Mouse (Mus musculus): ENCODE data around the gene Olfr541.
"Not testable (repeated sequence)": the region's sequence is repeated elsewhere in the genome, so short reads cannot be mapped to it uniquely, and the experiment has no call there.

The Olfr541 gene

DNA sequence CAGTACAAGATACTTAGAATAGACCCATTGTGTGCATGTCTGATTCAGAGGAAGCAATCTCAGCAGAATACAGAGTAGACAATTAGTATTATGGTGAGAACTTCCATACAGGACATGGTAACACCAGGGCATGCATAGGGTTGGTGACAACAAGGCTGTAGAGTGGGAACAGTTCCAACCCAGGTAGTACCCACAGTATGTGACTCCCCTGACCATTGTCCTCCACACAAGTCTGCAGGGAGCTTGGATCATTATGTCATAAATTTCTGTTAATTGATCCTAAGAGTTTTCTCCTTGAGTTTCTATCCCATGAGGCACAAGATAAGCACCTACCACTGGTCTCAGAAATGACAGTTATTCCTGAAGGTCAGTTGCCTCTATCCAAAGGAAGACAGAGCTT, at the start of gene Olfr541:
Gene Olfr541, plus strand, starts transcription at position 301 of the 400 bp plus-strand sequence.
- DNase-seq (ENCODE audit: low read depth, low spot score), result no peak

DNA sequence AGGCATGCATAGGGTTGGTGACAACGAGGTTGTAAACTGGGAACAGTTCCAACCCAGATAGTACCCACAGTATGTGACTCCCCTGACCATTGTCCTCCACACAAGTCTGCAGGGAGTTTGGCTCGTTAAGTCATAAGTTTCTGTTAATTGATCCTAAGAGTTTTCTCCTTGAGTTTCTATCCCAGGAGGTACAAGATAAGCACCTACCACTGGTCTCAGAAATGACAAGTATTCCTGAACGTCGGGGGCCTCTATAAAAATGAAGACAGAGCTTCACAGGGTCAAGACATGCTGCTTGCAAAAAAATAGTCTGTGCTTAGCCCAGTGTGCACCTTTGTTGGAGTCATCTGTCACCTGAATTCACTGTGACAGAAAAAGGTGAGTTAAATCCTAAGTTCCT, 37.4 kb upstream of the Olfr541 start, which contains the start of gene Olfr539:
Gene Olfr539, plus strand, starts transcription at position 301 of the 400 bp plus-strand sequence.
- DNase-seq (ENCODE audit: low read depth, low spot score), result no peak

- DNase-seq (ENCODE audit: low read depth, low spot score), result not testable (repeated sequence)
Observed at GRCm38 (mm10) chr7:140670693-140671092, 26.4 kb upstream of the Olfr541 start.

DNA sequence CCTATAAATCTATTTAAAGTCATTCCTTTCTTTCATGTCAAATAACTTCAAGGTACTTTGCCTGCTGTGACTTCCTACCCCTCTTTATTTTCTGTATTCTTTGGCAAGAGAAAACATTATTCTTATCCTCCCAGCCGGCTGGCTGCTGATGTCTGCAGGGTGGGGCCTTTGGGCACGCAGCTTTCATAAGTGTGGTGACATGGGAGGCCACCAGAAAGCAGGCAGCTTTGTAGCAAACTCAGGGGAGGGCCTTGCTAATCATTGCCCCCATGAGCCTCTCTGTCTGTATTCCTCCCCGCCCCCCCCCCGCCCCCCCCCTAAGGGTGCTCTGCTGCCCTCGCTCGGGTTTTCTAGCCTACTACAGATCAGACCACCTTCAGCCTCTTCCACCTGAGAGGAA, 21.2 kb upstream of the Olfr541 start:
- DNase-seq (ENCODE audit: low read depth, low spot score), result no peak

DNA sequence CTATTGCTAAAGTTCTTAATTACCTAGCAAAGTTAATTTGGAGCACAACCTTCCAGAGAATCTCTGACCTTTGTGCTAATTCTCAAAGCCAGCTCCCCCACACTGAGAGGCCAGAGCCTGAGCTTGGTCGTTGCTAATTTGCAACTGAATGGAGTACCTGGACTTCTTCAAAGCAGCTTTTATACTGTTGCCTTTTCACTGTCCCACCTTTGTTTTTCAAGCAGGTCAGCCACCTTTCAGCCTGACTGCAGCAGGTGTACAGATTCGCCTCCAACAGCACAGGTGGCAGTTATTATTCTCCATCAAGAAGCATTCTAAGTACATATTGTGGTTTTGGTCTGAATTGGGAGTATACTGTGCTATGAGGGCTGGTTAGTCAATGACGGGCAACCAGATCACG, 17.5 kb upstream of the Olfr541 start:
- not testable (repeated sequence) for DNase-seq (ENCODE audit: low read depth, low spot score)

- no peak for DNase-seq (ENCODE audit: low read depth, low spot score)
Observed at GRCm38 (mm10) chr7:140681651-140682050, 15.4 kb upstream of the Olfr541 start, which contains the start of gene Olfr45. Olfr45 (plus strand) TSS chr7:140681951.

DNA sequence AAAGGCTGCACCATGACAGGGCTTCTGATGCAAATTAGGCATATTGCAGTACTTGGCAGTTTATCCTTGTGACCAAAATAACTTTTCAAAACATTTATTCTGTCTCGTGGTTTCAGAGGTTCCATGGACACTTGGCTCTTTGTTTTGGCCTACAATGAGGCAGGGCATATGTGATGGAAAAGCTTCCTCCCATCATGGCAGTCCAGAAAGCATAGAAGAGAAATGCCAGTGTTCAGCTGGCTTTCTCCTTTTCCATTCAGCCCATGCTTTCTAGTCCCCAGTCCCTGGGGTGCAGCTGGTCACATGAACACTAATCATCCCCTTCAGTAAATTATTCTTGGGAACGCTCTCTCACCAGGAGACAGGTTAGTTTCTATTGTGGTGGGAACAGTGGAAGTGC, 9.3 kb downstream of the Olfr541 start:
- DNase-seq (ENCODE audit: low read depth, low spot score), result no peak

GRCm38 (mm10) chr7:140707536-140708284, 10.6 kb downstream of the Olfr541 start:
- DNase-seq (ENCODE audit: low read depth, low spot score), result no peak

GRCm38 (mm10) chr7:140717155-140718055, 20.3 kb downstream of the Olfr541 start:
- no peak for DNase-seq (ENCODE audit: low read depth, low spot score)

GRCm38 (mm10) chr7:140721095-140721494, 24.0 kb downstream of the Olfr541 start:
- DNase-seq (ENCODE audit: low read depth, low spot score), result no peak

DNA sequence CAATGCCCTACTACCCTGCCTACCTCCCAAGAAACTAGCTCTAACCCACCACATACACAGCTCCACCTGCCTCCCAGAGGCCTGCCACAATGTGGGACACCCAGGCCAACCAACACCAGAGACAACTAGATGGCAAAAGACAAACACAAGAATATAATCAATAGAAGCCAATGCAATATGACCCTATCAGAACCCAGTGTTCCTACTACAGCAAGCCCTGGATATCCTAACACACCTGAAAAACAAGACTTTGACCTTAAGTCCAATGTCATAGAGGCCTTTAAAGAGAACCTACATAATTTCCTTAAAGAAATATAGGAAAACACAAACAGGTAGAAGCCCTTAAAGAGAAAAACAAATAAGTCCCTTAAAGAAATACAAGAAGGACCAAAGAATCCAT, 28.5 kb downstream of the Olfr541 start:
- DNase-seq (ENCODE audit: low read depth, low spot score), result no peak

DNA sequence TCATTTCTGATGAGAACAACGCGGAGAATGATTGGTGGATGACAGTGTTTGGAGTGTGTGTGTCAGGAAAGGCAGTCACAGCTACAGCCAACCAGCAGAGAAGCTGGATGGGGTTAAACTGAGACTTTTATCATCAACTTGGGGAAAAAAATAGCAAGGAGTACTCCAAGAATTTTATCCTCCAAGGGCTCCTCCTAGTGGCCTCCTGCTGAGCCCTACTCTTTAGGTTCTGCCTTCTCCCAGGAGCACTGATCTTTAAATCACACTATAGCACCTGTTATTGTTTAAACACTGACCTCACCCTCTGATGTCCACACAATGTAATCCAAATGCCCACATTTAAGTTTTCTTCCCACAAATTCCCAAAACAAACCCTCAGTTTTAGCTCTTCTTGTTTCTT, 36.1 kb downstream of the Olfr541 start:
- DNase-seq (ENCODE audit: low read depth, low spot score), result no peak

DNA sequence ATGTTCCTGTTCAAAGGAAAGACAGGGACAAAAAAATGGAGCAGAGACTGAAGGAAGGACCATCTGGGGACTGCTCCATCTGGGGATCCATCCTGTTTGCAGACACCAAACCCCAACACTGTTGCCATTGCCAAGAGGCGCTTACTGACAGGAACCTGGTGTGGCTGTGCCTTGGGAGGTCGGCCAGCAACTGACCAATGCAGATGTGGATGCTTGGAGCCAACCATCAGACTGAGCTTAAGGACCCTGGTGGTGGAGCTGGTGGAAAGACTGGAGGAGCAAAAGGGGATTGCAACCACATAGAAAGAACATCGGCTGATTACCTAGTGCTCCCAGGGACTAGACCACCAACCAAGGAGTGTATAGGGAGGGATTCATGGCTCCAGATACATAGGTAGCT, 50.3 kb downstream of the Olfr541 start:
- DNase-seq (ENCODE audit: low read depth, low spot score), result no peak

- DNase-seq (ENCODE audit: low read depth, low spot score), result no peak
Observed at GRCm38 (mm10) chr7:140748116-140748826, 51.2 kb downstream of the Olfr541 start.

DNA sequence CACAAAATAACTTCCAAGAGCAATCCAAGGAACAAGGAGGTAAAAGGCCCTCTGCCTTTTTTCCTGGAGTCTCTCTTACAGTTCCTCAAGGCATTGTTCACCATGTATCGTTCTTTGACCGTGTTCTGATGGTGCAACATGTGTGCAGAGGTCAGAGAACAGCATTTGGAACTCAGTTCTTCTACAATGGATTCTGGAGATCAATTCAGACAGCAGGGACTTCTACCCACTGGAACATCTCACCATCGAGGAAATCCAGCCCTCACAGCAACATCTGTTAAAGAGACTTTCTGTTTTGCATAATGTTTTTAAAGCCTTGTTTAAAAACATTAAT, 51.7 kb downstream of the Olfr541 start:
- no peak for DNase-seq (ENCODE audit: low read depth, low spot score)

DNA sequence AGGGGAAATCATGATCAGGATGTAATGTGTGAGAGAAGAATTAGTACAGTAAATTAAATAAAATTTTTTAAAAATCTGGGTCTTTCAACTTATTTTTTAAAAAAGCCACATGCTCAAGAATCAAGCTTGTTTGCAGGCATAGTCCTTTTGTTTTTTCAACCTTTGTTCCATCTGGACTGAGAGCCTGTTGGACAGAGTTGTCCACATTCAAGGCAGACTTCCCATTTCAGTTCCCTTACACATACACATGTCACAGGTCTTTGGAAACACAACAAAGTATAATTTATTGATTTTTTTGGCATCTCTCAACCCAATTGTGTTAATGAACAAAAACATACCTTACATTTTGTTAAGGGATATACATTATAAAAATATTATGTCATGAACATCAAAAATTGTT, 57.5 kb downstream of the Olfr541 start:
- no peak for DNase-seq (ENCODE audit: low read depth, low spot score)

Measured in retina, adult 2 months (tissue).